Mouse (Mus musculus) bone marrow macrophage, adult 2 months (primary cell): ENCODE results near the gene Foxo1.

Source experiments
- CTCF ChIP-seq: IDR thresholded peaks from 2 replicates; pipeline ENCODE4 v1.5.1; 2012; ENCODE audit warnings: low read depth, mild to moderate bottlenecking, low read length, moderate library complexity
- POLR2A ChIP-seq: IDR thresholded peaks from 2 replicates; pipeline ENCODE4 v1.6.1; 2012; ENCODE audit warnings: mild to moderate bottlenecking, low read depth, low read length, borderline replicate concordance

DNA sequence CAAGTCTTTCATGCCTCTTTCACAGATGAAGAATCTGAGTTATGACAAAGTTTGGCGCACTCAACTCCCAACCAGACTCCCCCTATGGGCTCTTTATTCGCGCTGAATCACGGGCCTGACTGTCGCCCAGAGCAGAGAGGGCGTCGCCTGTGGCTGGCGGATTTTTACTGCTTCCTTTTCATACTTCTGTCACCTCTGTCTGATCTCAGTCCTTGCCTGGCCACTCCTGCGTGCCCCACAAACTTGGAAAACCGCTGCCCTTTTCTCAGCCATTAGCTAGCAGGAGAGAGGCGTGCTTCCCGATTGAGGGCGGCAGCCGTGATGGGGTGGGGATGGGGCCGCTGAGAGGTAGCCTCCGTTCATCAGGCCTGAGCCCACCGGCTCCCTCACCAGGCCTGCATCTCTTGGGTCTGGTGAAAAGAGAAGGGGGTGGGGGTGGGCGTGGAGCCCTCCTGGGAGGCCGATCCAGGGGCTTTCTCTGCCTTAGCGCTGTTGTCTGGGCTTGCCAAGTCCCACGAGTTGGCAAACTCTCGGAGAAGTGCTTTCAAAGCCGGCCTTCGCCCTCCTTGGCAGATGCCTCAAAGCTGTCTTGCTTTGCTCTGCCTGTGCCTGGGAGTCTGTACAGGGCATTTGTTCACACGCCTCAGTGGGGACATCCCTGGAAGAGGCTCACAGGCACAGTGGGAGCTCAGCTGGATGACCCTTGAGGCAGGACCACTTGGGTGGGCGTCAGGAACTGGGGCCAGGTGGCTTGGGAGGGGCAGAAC lies 133.2 kb downstream of the Foxo1 start:
- TF ChIP-seq CTCF (no peak), POLR2A (no peak)
